Mouse (Mus musculus) R1 (cell line): ENCODE results near the gene Gm2431.

Experiments used
- DNase-seq: peaks from one replicate; pipeline ENCODE4 v3.0.0-alpha.2; 2018; ENCODE audit warnings: low read depth, low spot score

The Gm2431 gene

DNA sequence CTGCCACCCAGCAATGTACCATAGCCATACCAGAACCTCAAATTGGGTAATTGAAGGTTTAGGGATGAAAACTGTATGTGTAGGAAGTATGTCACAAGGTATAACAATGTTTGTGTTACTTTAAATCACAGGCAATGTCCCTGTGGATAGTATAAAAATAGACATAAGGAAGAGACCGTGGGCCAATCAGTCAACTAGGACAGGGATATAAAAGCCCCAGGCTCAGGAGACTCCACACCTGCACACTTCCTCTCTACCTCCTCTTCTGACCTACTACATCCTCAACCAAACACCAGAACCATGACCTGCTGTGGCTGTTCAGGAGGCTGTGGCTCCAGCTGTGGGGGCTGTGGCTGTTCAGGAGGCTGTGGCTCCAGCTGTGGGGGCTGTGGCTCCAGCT is 46.6 kb downstream of the Gm2431 start, which contains the start of gene Gm7579:
Gene Gm7579 (plus strand): TSS at position 301 of the 400 bp plus-strand sequence.
- no peak for DNase-seq
